Mouse (Mus musculus) embryonic facial prominence, embryonic 15.5 days (tissue): ENCODE results near the gene Ift88. TPM values are rescaled to one million over a fixed set of nuclear protein-coding genes. Genes with fewer than 3 reads are reported as not detected.

Source experiments
- ATAC-seq: fragments of 200-750 bp; cut with Nextera tagmentation; 2 replicates; pipeline ENCODE4 v1.8.0; 2017; ENCODE audit warnings: low read depth, moderate TSS enrichment; ENCODE audit not compliant: insufficient number of reproducible peaks, low FRiP score, low TSS enrichment
- H3K27ac ChIP-seq: fragments of 300-500 bp; sonication (generic); replicated peaks from 2 replicates; pipeline ENCODE4 v1.5.1; 2015; ENCODE audit warnings: mild to moderate bottlenecking, inconsistent platforms
- H3K27me3 ChIP-seq: fragments of 300-500 bp; sonication (generic); 2 replicates; pipeline ENCODE4 v1.6.1; 2015; ENCODE audit warnings: inconsistent platforms
- H3K36me3 ChIP-seq: fragments of 300-500 bp; sonication (generic); 2 replicates; pipeline ENCODE4 v1.6.1; 2015; ENCODE audit warnings: mild to moderate bottlenecking, inconsistent platforms
- H3K4me1 ChIP-seq: fragments of 300-500 bp; sonication (generic); 2 replicates; pipeline ENCODE4 v1.6.1; 2015; ENCODE audit warnings: inconsistent platforms
- H3K4me2 ChIP-seq: fragments of 300-500 bp; sonication (generic); replicated peaks from 2 replicates; pipeline ENCODE4 v1.6.1; 2015; ENCODE audit warnings: mild to moderate bottlenecking, inconsistent platforms
- H3K4me3 ChIP-seq: fragments of 300-500 bp; sonication (generic); replicated peaks from 2 replicates; pipeline ENCODE4 v1.5.1; 2015; ENCODE audit warnings: mild to moderate bottlenecking, inconsistent platforms
- H3K9ac ChIP-seq: fragments of 300-500 bp; sonication (generic); 2 replicates; pipeline ENCODE4 v1.6.1; 2015; ENCODE audit warnings: inconsistent platforms
- H3K9me3 ChIP-seq: fragments of 300-500 bp; sonication (generic); replicated peaks from 2 replicates; pipeline ENCODE4 v1.6.1; 2016; ENCODE audit warnings: inconsistent platforms
- WGBS: fragments of 180-500 bp; shearing (Covaris S2); methylation state at CpG from one replicate; pipeline ENCODE4 v1.1.7; 2015; 5-methylcytosine and 5-hydroxymethylcytosine counted together
- polyA plus RNA-seq: library from polyadenylated mRNA; unstranded; fragments of >200 nt; fragmentation: Nextera tagmentation; extraction: Ambion mirVana; gene quantifications from 2 replicates; pipeline ENCODE4 v1.2.1, GENCODE M21; 2015

Gene Ift88
- polyA plus RNA-seq, 1 experiment from 2014 or later: 19.1 TPM

DNA sequence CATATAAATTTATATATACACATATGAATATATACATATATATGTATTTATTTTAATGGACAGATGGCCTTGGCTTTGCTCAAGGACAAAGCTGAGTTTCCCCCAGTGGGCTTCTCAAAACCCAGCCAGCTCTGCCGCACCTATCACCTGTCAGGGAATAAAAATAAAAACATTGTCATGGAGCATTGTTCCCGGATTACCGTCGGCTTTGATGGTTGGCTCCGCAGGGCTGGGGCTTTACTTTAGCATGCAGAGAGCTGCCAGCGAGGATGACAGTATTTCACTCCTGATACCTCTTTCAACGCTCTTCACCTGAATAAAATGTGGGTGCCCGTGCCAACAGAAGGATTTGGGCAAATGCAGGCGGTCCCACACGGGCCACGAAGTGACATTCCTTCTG, 110.0 kb downstream of the Ift88 start:
- H3K27ac ChIP-seq: no peak overlapping the region
- ATAC-seq: no peak
- H3K4me3 ChIP-seq: no peak overlapping the region
- H3K9me3 ChIP-seq: no peaks in the 10 kb centered on the region
- H3K4me2 ChIP-seq: no peak overlapping the region
- H3K9ac ChIP-seq: no peak overlapping the region
- H3K4me1 ChIP-seq: peaks cover 40% of the 10 kb centered on the region
- no peaks in the 10 kb centered on the region; the same call in 1 of the 2 replicates for H3K27me3 ChIP-seq
- WGBS: 25% methylated on average over 11 of the region's 11 CpGs
- H3K36me3 ChIP-seq: no peaks in the 10 kb centered on the region

DNA sequence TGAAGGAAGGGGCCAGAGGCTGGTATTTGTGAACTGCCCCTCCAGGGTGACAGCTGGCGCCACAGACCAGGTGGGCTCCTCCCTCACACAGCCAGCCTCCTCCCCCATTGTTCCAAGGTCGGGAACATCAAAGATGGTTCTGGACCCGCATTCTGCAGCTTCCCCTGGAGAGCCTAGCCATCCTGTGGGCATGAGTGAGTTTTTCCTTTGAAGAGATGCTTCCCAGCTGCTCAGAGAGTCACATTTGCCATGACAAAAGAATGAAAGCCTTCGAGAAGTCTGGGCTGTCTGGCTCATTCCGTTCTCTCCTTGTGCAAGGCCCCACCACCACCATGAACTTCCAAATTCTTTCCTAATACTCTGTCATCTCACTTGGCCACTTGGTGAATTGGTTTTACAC, 110.5 kb downstream of the Ift88 start:
- Histone ChIP-seq H3K4me1 (peaks cover 40% of the 10 kb centered on the region), H3K36me3 (no peaks in the 10 kb centered on the region), H3K4me3 (no peak overlapping the region), H3K27me3 (no peaks in the 10 kb centered on the region; the same call in 1 of the 2 replicates), H3K4me2 (no peak overlapping the region), H3K9ac (no peak overlapping the region), H3K27ac (no peak overlapping the region), H3K9me3 (no peaks in the 10 kb centered on the region)
- 16% methylated on average over 5 of the region's 5 CpGs for WGBS
- no peak for ATAC-seq

DNA sequence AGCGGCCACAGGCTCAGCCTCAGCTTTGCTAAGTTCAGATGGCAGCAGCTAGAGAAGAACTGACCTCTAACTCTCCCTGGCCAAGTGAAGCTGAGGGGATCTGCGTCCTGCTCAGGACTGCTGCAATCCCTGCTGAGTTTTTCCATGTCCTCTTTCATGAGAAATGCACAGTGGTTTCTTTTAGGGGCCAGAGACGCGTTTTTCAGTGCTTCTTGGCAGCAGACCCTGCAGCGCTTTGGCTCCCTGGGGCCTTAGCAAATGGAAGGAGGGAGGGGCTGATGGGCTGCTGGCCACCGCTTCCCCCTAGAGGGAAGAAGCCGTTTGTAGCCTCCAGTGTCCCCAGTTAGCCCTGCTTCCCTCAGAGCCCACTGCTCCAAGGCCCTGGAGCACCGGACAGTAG, 111.1 kb downstream of the Ift88 start:
- H3K36me3 ChIP-seq: no peaks in the 10 kb centered on the region
- H3K9ac ChIP-seq: no peak overlapping the region
- no peak for ATAC-seq
- WGBS: 16% methylated on average over 8 of the region's 8 CpGs
- no peak overlapping the region for H3K4me3 ChIP-seq
- no peaks in the 10 kb centered on the region; the same call in 1 of the 2 replicates for H3K27me3 ChIP-seq
- no peak overlapping the region; the same call in 1 of the 2 replicates for H3K4me2 ChIP-seq
- H3K27ac ChIP-seq: peak overlapping the region; percentile 49; the same call in 1 of the 2 replicates
- peaks cover 40% of the 10 kb centered on the region for H3K4me1 ChIP-seq
- H3K9me3 ChIP-seq: no peaks in the 10 kb centered on the region

DNA sequence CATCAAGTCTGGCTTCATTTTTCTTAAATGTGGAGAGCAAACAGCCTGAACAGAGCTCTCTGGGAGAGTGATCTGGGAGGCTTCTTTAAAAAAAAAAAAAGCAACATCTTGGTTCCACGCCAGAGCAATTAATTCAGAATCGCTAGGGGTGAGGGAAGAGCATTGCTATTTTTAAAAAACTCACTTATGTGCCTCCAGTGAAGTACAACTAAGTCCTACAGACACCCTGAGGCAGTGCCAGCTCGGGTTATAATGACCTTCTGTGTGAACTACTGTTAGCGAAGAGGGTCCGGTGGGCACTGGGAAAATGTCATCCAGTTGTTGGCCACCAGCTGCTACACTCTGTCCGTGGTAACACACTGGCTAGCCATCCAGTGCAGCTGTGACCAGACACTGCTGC, 111.8 kb downstream of the Ift88 start:
- Histone ChIP-seq H3K9ac (no peak overlapping the region), H3K27ac (no peak overlapping the region), H3K4me1 (peaks cover 40% of the 10 kb centered on the region), H3K4me3 (no peak overlapping the region), H3K36me3 (no peaks in the 10 kb centered on the region), H3K4me2 (no peak overlapping the region), H3K9me3 (no peaks in the 10 kb centered on the region), H3K27me3 (no peaks in the 10 kb centered on the region; the same call in 1 of the 2 replicates)
- ATAC-seq: no peak
- WGBS: 43% methylated on average over 6 of the region's 6 CpGs

DNA sequence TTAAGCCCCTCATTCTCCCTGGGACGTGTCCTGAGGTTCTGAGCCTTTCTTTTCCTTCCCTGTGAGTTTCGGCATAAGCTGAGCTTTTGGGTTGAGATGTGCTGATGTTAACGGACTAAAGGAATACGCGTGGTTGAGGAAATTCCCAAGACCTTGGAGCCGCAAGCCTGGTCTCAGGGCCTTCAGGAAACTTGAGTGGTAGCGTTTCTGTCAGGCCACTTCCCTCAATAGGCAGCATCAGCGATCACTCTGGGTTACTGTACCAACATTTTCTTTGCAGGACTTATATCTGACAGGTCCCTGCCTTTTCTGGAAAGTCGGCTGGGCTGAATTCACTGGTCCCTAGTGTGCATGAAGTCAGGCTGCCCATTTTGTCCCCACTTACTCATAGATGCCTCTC, 113.0 kb downstream of the Ift88 start:
- H3K27ac ChIP-seq: no peak overlapping the region
- no peaks in the 10 kb centered on the region for H3K36me3 ChIP-seq
- no peak overlapping the region for H3K4me2 ChIP-seq
- H3K9me3 ChIP-seq: no peaks in the 10 kb centered on the region
- 40% methylated on average over 9 of the region's 9 CpGs for WGBS
- no peaks in the 10 kb centered on the region; the same call in 1 of the 2 replicates for H3K27me3 ChIP-seq
- H3K4me3 ChIP-seq: no peak overlapping the region
- ATAC-seq: no peak
- no peak overlapping the region for H3K9ac ChIP-seq
- H3K4me1 ChIP-seq: peaks cover 40% of the 10 kb centered on the region

DNA sequence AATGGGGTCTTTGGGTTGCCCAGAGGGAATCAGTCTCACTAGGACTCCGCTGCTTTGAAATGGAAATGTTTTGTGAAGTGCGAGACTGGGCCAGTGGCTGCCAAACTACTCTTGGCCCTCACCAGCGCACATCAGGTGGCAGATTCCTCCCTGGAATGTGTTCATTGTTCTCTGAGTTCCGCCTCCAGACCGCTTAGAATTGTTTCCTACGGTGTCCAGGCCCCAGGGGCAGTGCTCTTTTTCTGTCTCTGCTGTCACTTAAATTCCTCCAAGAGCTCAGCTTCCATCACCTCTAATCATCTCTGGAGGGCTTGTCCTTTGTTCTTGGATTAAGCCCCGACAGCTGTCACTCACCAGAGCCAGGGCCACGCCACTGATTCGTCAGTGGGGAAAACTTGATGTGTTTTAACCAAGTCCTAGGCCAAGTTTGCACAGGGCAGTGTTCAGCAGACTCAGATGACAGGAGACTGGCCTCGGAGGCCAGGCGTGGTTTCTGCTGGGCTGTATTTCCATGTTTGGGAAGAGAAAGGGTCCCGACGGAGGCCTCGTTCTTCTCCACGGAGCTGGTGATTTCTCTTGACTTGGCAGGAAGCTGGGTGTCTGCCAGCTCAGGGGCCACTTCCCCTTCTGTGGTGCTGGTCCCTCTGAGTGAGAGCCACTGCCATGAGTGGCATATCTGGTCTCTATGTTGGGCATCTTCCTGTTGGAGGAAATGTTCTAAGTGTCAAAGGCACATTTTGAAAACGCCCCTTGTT, 113.6 kb downstream of the Ift88 start:
- Histone ChIP-seq H3K36me3 (no peaks in the 10 kb centered on the region), H3K9me3 (no peaks in the 10 kb centered on the region), H3K27ac (no peak overlapping the region), H3K9ac (no peak overlapping the region), H3K27me3 (no peaks in the 10 kb centered on the region; the same call in 1 of the 2 replicates), H3K4me2 (no peak overlapping the region), H3K4me1 (peaks cover 40% of the 10 kb centered on the region), H3K4me3 (no peak overlapping the region)
- WGBS: 18% methylated on average over 16 of the region's 16 CpGs
- no peak; the same call in 1 of the 2 replicates for ATAC-seq

DNA sequence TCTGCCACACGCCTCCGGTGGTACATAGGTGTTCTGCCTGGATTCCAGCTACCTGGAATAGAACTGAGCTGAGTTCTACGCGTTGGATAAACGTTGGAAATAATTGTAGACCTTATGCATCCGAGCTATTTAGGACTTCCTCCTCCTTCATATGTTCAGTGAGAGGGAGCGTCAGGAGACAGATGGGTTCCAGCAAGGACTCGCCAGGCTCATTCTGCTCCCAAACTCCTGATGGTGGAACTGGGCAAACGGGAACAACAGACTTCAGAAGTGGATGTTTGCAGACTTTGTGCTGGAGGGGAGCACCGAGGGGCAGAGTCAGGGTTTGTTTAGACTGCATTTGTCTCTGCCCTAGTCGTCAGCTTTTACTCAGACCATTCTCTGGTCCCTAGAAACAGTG, 116.8 kb downstream of the Ift88 start:
- ATAC-seq: no peak
- no peaks in the 10 kb centered on the region for H3K27me3 ChIP-seq
- H3K4me2 ChIP-seq: no peak overlapping the region
- no peaks in the 10 kb centered on the region for H3K9me3 ChIP-seq
- H3K4me3 ChIP-seq: no peak overlapping the region
- peaks cover 22% of the 10 kb centered on the region for H3K4me1 ChIP-seq
- WGBS: 76% methylated on average over 11 of the region's 11 CpGs
- no peak overlapping the region for H3K9ac ChIP-seq
- no peaks in the 10 kb centered on the region for H3K36me3 ChIP-seq
- no peak overlapping the region for H3K27ac ChIP-seq

DNA sequence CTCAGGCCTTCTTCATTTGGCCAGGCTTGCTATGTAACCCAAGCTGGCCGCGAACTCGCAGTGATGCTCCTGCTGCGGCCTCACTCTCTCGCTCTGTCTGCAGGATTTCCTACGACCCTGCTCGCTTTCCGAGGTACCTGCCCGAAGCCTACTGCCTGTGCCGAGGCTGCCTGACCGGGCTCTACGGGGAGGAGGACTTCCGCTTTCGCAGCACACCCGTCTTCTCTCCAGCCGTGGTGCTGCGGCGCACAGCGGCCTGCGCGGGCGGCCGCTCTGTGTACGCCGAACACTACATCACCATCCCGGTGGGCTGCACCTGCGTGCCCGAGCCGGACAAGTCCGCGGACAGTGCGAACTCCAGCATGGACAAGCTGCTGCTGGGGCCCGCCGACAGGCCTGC, 118.4 kb downstream of the Ift88 start:
- Histone ChIP-seq H3K9ac (no peak overlapping the region), H3K36me3 (no peaks in the 10 kb centered on the region), H3K4me3 (0 out of 2 replicates have a peak overlapping the region, but pooled peaks have one; percentile 6), H3K4me2 (peak overlapping the region; percentile 3; the same call in 1 of the 2 replicates), H3K9me3 (no peaks in the 10 kb centered on the region), H3K27ac (no peak overlapping the region), H3K4me1 (peaks cover 19% of the 10 kb centered on the region), H3K27me3 (no peaks in the 10 kb centered on the region)
- WGBS: 51% methylated on average over 34 of the region's 34 CpGs
- ATAC-seq: no peak

DNA sequence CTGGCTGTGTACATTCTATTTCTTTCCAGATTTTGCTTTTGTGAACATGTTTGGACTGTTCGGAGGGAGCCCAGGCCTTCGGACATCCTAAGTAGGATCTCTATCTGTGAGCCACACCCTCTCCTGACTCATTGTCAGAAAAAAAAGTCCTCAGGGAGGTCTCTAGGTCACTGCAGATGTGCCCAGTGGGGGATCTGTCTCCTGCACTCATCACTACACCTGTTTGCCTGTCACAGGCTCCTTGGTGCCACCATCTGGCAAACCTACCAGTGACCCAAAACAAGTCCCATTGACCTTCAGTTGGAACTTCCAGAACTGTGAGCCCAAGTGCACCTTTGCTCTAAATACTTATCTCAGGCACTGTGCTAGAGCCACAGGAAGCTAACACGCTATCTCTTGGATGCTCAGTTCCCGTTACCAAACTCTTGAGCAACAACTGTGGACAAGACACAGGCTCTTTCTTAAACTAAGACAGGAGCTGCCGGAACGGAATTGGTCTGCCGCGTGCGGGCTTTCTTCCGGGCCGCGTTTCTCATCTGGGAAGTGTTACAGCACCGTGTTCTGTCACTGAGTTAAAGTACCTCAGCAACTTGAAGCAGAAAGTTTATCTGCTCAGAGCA, 119.7 kb downstream of the Ift88 start:
- no peak overlapping the region for H3K4me3 ChIP-seq
- no peaks in the 10 kb centered on the region for H3K9me3 ChIP-seq
- peaks cover 9% of the 10 kb centered on the region; the same call in 1 of the 2 replicates for H3K4me1 ChIP-seq
- H3K27me3 ChIP-seq: no peaks in the 10 kb centered on the region
- no peak overlapping the region for H3K27ac ChIP-seq
- 88% methylated on average over 13 of the region's 13 CpGs for WGBS
- no peak for ATAC-seq
- no peaks in the 10 kb centered on the region for H3K36me3 ChIP-seq
- H3K9ac ChIP-seq: no peak overlapping the region
- no peak overlapping the region for H3K4me2 ChIP-seq

DNA sequence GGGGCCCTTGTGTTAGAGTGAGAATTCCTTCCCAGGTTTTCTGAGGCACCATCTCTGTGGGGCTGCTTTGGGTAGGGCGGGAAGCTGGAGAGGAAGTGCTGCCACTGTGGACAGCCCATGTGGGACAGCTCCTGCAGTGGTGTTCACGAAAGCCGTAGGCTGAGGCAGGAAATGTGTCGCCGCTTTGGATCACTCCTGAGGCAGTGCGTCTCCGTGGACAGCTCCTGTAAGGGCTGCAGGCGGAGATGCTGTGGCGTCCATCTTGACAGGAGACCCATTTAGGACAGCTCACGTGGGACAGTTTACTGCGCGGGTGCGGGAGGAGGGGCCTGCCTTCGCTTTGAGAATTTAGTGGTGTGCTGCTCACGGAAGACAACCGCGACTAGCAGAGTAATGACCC, 121.7 kb downstream of the Ift88 start:
- ATAC-seq: no peak
- H3K9me3 ChIP-seq: no peaks in the 10 kb centered on the region
- no peak overlapping the region for H3K9ac ChIP-seq
- H3K4me2 ChIP-seq: no peak overlapping the region
- peaks cover 17% of the 10 kb centered on the region; the same call in 1 of the 2 replicates for H3K36me3 ChIP-seq
- WGBS: 83% methylated on average over 17 of the region's 17 CpGs
- no peak overlapping the region for H3K27ac ChIP-seq
- H3K4me3 ChIP-seq: no peak overlapping the region
- peaks cover 9% of the 10 kb centered on the region; the same call in 1 of the 2 replicates for H3K4me1 ChIP-seq
- no peaks in the 10 kb centered on the region for H3K27me3 ChIP-seq

DNA sequence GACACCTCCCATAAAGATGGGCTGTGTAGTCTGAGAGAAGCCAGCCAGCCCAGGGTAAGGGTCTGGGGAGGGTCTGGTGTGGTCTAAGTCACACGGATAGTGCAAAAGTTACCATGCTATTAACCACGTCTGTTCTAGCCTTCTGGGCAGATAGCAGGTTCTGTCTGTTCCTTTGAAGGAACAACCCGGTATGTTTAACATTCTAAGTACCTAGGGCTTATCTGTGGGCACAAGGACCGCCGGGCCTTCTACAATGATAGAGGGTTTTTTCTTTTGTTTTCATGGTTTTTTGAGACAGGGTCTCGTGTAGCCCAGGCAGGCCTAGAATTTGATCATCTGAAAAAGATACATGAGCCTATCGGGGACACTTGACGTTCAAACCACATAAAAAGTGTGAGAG, 122.3 kb downstream of the Ift88 start:
- H3K27me3 ChIP-seq: no peaks in the 10 kb centered on the region
- 62% methylated on average over 8 of the region's 8 CpGs for WGBS
- peak overlapping the region; percentile 56; the same call in 1 of the 2 replicates for H3K27ac ChIP-seq
- no peak for ATAC-seq
- no peak overlapping the region for H3K4me2 ChIP-seq
- peaks cover 17% of the 10 kb centered on the region; the same call in 1 of the 2 replicates for H3K36me3 ChIP-seq
- H3K9me3 ChIP-seq: no peaks in the 10 kb centered on the region
- no peak overlapping the region for H3K9ac ChIP-seq
- H3K4me1 ChIP-seq: peaks cover 9% of the 10 kb centered on the region; the same call in 1 of the 2 replicates
- no peak overlapping the region for H3K4me3 ChIP-seq
